Mouse (Mus musculus) left cerebral cortex, adult 8-10 months (tissue): ENCODE results near the gene Matk. TPM values are rescaled to one million over a fixed set of nuclear protein-coding genes. Genes with fewer than 3 reads are reported as not detected.
"Not testable (repeated sequence)": the region's sequence is repeated elsewhere in the genome, so short reads cannot be mapped to it uniquely, and the experiment has no call there.

Experiments used
- DNase-seq, 2 experiments: peaks; one replicate each; pipeline ENCODE4 v3.0.0; 2022; ENCODE audit warnings: low spot score in 2 of 2
- total RNA-seq, 4 experiments: library from RNA; stranded (reverse); gene quantifications; 2 replicates each; pipeline ENCODE4 v1.2.4; 2022

The Matk gene
- 100 to 1,000 TPM; 167 to 192 (median 183) TPM for total RNA-seq

DNA sequence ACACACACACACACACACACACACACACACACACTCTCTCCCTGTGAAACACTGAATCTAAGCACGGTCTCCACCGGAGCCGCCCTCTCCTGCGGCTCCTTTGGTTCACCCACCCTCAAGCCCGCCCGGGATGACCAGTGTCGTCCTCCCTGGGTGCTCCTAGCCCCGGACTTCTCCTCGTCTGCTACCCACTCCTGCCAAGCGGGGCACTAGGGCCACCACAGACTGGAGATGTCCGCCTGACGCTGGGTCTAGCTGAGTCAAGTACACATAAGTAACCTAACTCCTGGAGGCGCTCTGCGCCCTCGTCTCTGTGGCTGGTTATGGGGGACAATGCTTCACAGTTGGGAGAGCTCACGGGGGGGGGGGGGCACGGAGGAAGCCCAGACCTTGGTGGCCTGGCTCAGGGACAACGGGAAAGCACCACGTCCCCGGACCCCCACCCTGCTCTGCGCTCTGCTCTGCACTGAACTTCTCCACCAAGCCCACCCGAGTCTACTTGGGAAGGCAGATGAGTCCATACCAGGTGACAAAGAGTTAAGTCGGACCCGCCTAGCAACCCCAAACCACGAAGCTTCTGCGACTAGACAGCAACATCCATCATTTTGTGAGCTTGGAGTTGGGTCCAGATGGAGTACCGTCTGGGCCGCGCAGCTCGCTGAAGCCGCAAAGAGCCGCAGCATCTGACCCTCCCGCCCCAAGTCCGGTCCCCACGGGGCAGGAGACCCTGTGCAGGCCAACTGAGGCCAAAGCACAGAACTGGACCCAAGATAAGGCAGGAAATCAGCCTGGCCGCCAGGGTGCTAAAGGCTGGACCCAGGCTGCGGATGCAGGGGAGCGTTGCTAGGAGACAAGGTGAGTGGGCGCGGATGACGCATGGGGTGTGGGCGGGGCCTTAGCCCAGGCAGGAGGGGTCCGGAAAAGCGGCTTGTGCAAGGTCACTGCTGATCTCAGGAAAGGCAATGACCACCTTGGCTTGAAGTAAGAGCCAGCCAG is at the start of gene Matk:
Gene Matk (plus strand): TSS at position 512 of the 996 bp plus-strand sequence.
- DNase-seq: peak; percentile 82 to 91

DNA sequence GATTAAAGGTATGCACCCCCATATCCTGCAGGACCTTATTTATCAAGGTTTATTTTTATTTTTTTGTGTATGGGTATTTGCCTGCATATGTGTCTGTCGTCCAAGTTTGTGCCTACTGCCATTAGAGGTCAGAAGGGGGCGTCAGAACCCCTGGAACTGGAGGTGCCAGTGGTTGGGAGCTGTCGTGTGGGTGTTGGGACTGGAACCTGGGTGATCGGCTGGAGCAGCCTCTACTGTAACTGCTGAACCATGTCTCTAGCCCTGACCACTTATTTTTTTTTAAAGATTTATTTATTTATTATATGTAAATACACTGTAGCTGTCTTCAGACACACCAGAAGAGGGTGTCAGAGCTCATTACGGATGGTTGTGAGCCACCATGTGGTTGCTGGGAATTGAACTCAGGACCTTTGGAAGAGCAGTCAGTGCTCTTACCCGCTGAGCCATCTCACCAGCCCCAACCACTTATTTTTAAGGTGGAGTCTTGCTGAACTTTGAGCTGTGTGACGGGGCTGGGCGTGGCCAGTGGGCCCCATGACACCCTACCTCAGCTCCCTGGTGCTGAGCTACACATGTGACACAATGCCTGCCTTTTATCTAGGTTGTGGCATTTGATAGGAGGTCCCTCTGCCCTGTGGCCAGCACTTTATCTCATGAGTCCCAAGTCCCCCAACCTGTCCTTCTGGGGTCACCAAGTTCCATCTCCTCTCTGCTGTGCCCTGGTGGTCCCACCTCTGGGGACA is 49.6 kb upstream of the Matk start:
- DNase-seq: no peak

DNA sequence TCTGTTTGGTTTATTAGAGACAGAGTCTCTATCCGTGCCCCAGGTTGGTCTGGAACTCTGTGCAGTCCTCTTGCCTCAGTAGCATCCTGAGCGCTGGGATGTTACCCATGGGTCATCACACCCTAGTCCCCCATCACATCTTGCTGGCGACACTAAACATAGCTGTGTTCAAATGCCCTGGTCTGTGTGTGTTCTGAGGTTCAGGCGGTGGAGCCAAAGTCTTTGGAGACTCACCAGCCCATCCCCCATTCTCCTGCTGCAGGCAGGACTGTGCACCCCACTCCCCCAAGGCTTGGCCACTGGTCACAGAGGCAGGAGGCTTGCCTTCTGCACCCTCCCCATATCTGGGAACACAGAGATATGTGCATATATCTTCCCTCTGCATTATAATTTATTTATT is 48.6 kb upstream of the Matk start:
- DNase-seq: no peak

DNA sequence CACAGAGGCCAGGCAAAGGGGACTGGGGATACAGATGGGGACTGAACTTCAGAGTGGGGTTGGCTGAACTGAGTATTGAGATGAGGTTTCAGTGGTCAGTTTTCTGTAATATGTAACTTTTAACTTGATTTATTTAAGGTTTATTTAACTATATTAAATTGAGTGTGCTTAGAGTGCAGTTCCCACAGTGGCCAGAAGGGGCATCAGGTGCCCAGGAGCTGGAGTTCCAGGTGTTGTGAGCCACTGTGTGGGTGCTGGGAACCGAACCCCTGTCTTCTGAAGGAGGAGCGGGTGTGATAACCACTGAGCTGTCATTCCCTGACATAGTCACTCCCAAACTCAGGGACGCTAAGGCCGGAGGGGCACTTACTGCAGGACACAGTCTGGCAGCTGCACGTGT is 42.6 kb upstream of the Matk start:
- no peak for DNase-seq

DNA sequence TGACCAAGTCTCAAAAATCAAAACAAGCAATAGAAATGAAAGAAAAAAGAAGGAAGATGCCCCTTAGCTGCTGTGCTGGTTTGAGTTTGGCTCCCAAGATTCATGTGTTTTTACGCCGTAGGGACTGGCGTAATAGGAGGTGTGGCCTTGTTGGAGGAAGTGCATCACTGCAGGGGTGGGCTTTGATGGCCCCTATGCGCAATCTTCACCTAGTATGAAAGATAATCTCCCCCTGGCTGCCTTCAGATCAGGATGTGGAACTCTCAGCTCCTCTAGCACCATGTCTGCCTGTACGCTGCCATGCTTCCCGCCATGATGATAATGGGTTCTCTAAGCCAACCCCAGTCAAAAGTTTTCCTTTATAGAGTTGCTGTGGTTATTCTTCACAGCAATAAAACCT is 36.5 kb upstream of the Matk start:
- no peak for DNase-seq

DNA sequence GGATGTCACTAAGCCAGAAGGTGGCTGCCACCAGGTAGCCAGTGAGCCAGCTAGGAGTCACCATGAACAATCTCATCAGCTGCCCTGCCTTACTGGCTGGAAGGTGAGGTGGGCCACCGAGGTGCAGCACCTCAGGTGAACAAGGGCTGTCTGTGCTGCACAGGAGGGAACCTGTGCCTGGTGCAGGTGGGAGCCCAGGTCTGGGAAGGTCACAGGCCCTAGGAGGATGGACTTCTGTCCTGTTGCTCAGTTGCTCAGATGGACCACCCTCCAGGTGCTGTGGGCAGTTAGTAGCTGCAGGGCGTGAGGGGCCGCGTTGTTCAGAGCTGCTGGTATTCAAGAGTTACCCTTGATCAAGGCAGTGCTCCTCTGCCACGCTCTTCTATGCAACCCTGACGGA is 35.9 kb upstream of the Matk start:
- DNase-seq: no peak

DNA sequence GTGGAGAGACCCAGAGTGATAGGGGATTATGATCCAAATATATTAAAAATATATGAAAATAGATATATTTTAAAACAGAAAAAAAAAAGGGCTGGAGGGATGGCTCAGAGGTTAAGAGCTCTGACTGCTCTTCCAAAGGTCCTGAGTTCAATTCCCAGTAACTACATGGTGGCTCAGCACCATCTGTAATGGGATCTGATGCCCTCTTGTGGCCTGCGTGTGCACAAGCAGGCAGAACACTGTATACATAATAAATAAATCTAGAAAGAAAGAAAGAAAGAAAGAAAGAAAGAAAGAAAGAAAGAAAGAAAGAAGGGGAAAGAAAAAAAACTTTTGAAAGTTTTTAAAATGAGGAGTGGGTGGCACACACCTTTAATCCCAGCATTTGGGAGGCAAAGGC is 35.5 kb upstream of the Matk start:
- not testable (repeated sequence) for DNase-seq

DNA sequence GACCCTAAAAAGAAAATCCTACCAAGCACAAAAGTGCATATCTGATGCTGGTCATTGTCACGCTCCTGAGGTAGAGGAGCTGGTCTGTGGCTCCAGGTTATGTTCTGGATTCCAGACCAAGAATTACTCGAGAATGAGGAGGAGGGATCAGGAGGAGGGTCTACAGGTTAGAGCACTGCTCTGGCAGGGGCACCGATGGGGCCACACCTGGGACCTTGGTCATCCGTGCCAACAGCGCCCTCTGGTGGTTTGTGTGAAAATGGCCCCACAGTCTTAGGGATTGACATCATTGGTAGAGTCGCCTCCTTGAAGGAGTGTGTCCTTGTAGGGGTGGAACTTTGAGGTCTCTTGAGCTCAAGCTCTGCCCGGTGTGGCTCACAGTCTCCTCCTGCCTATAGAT is 34.8 kb upstream of the Matk start:
- DNase-seq: peak in 1 of 2 experiments; percentile 46

DNA sequence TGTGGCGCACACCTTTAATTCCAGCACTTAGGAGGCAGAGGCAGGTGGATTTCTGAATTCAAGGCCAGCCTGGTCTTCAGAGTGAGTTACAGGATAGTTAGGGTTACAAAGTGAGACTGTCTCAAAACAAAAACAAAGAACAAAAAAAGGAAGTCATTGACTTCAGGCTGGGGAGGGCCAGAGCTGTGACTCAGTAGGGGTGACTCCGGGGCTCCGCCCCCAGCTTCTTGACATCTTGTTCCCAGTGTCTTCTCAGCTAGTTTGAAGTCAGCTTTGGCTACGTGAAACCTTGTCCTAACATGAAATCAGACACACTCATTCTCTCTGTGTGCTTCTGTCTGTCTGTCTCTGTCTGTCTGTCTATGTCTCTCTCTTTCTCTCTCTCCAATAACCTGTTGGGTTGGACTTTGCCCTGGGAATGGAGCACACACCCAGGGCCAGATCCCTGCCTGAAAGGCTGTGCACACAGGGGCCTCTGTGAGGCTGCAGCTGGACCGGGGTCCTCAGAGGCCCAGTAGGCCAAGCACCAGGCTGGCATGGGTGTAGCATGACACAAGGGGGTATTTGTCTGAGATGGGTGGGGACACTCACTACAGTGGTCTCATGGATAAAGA is 31.2 kb upstream of the Matk start:
- DNase-seq: no peak

DNA sequence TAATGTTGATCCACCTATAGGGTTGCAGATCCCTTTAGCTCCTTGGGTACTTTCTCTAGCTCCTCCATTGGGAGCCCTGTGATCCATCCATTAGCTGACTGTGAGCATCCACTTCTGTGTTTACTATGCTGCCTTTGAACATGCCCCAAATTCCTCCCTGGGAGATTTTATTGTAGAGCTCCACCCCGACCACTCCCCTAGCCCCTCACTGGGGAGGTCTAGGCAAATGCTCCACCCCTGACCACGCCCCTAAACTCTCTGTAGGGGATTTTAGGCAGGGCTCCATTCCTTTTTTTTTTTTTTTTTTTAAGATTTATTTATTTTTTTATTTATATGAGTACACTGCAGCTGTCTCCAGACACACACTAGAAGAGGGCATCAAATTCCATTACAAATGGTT is 29.0 kb upstream of the Matk start:
- not testable (repeated sequence) for DNase-seq

DNA sequence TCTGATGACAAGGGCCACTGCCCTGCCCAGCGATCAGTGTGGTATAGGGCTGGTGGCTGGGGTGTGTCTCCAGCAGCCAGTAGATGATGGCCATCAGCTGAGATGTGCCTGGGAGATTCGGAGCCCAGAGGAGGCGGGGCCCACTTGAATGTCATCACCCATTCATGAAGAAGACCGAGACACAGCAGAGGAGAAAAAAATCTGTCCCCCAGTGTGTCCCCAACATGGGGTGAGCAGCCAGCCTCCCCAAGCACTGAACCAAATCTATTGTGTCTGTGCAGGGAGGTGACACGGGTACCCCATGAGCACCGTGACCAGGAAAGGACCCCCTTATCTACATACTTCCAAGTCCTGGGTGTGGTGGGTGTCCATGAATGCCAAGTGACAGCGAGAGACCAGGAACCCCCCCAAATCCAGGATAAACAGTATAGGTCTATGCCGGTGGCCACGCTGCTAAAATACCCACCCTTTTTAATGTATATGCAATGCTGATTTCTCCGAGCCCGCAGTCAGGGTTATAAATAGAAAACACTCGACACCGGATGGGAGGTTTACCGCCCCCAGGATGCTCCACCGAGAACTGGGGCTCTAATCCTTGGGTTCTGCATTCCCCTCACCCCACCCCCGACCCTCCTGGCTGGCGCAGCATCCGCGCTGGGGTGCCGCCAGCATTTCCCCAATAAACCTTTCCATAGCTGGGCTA is 22.8 kb upstream of the Matk start:
- DNase-seq: peak in 1 of 2 experiments; percentile 57

DNA sequence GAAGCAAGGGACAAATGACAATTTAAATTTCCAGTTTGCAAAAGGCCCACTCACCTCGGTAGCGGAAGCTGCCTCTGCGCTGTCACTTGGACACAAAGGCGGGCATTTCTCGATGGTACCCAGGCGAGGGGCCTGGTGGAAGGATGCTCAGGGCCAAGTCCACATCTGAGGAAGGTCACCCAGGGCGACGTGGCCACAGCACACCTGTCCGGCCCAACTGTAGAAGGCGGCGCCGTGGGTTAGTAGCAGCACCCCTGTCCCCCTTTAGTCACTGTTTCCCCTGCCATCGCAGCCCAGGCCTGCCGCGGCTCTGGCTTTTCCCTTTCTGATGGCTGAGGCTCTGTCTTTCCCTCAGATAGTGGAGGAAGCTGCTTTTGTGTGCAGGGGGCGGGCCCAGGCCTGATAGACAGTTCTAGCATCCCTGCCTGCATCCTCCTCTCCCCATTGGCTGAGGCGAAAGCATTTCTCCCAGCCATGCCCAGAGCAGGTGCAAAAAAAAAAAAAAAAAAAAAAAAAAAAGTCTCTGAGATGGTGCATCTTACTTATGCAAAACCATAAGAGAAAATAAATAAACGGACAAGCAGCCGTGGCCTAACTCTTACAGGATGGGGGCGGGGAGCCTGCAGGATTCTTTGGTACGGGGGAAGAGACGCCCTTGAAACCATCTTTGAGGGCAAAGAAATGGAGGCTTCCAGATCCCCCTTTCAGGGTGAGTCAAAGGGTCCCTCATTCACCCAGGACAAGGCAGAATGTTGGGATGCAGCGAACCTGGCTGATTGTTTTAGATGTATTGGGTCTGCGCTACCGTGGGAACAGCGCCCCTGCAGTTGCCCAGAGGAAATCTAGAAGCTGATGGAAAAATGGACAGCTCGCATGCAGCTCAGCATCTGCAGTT is 22.1 kb upstream of the Matk start, which contains the start of gene Atcay:
Gene Atcay (minus strand): TSS at position 396 of the 895 bp plus-strand sequence.
- peak; percentile 72 to 87 for DNase-seq

DNA sequence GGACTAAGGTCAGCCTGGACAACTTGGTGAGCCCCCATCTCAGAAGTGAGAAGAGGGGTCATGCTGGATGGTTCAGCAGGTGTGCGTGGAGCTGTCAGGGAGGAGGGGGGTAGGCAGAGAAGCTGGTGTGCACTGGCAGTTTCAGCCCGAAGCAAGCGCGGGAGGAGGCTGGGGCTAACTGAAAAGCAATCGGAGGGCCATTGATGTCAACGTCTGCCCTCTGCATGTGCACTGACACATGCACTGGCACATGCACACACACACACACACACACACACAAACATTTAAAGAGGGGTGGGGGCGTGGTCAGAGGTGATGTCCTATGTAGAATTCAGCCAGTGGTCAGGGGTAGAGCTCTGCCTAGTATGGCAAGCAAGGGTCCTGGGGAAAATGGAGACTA is 21.3 kb upstream of the Matk start:
- DNase-seq: peak in 1 of 2 experiments; percentile 8

DNA sequence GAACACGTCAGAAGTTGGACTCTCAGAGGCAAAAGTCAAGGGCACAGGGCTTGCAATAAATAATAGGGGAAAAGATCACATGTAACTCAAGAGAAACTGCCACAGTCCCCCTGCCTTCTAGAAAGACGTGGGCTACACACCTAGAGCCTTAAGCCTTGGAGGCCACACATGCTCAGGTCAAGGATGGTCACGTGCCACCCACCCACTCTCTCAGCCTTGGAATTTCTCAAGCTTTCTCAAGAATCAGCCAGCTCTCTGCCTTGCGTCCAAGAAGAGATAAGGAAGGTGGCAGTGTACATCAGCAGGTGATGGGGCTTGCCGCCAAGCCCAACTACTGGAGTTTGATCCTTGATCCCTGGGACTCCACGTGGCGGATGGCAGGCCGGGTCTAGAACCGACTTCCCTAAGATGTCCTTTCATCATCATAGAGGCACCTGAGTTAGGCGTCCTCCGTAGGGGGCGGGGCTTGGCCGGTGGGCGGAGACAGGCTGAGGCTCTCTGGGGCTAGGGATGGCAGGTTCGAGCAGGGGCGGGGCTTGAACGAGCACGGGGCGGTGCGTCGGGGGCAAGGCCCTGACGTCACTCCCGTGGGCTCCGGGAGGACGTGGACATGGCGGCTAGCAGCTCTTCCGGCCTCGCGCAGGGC is 20.0 kb upstream of the Matk start, which contains the start of gene Zfr2:
Gene Zfr2 (plus strand): TSS at position 576 of the 646 bp plus-strand sequence.
- DNase-seq: peak; percentile 88 to 95

DNA sequence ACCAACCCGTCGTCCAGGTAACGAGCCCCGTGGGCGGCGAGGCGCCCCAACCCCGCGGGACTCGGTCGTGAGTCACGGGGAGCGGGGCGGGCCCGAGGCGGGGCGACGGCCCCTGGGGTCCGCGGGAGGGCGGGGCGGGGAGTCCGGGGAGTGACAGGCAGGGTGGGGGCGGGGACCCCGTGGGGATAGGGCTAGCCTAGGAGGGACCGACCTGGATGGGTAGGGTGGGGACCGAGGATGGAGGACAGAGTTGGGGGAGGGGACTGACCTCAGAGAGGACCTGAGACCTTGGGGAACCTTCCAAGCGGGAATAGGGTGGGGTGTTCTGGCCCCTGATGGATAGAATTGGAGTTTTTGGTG is 19.5 kb upstream of the Matk start:
- no peak for DNase-seq

DNA sequence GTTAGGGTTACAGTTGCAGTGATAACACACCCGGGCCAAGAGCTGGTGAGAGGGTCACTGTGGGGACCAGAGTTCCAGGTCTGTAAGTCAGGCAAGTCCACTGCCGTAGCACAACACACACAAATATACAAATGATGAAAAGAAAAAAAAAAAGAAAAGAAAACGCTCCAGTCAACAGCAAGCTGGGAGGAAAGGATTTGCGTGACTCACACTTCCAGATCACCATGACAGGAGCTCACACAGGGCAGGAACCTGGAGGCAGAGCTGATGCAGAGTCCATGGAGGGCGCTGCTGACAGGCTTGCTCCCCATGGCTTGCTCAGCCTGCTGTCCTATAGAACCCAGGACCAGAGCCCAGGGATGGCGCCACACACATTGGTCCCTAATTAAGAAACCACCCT is 18.5 kb upstream of the Matk start:
- DNase-seq: no peak

DNA sequence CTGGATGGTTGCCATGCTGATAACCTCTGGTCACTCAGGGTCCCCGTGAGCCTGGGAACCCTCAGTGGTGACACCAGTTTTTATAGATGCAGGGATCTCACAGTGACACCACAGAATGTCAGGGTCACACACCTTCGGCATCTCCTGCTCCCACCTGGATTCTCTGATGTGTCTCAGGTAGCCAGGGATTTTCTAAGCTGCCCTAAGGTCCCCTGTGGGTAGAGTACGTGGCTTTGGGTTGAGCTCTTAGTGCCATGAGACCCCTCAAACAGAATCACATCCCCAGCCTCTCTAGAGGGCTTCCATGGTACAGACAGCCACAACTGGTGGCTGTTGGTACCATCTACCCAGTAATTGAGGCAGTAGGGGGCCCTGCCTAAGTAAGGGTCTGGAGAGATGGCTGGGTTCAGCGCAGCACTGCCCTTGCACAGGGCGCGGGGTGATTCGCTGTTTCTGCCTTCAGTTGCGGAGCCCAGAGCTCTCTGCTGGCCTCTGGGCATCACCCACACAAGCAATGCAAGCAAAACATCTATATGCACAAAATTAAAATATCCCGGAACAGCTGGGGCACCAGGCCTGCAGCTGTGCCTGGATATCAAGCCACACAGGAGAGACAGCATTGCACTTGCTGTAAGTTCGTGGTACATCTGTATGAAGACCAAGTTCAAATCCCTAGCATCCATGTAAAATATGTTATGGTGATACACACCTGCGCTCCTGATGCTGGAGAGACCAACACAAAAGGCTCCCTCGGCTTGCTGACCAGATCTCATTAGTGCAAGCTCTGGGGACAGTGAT is 16.1 kb upstream of the Matk start:
- no peak for DNase-seq

DNA sequence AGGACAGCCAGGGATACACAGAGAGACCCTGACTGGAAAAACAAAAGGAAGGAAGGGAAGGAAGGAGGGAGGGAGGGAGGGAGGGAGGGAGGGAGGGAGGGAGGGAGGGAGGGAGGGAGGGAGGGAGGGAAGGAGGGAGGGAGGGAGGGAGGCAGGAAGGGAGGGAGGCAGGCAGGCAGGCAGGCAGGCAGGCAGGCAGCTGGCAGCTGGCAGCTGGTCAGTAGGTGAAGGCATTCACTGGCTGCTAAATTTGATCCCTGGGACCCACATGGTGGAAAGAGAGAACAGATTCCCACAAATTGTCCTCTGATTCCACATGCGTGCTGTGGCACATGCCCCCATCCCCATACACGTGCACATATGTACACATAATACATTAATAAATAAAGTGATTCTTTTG is 14.1 kb upstream of the Matk start:
- no peak for DNase-seq

DNA sequence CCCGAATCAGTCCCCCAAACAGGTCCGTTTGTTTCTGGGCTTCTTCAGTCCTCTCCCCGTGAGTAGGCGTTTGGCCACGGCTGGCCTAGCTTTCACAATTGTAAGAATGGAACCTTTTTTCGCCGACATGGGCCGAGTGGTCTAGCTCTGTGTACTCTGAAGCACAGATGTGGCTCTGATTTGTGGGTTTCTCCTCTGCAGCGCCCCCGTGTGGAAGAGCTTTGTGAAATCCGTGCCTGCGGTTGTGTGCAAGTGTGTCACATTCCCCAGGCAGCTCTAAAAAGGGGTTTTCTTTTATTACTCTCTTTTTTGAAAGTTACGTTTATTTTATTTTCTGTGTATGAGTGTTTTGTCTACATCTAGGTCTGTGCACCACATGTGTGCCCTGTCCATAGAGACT is 11.9 kb upstream of the Matk start:
- no peak for DNase-seq
